Mouse (Mus musculus): ENCODE measurements around the gene Nasp. TPM values are rescaled to one million over a fixed set of nuclear protein-coding genes. Genes with fewer than 3 reads are reported as not detected.
"Not testable (repeated sequence)": the region's sequence is repeated elsewhere in the genome, so short reads cannot be mapped to it uniquely, and the experiment has no call there.

Gene Nasp
- total and polyA plus RNA-seq, 2 experiments from 2014 or later: 29.9 to 32.2 TPM

GRCm38 (mm10) chr4:116668145-116668544 is 40.4 kb upstream of the Nasp start:
- no peak overlapping the region for H3K4me2 ChIP-seq (ENCODE audit: low read depth, low read length)
- no peaks in the 10 kb centered on the region for H3K9me3 ChIP-seq (replicated peaks; ENCODE audit: control insufficient read depth, low read length)
- no peak overlapping the region for H3K9ac ChIP-seq (replicated peaks; ENCODE audit: low read depth, low read length)
- no peak overlapping the region for H3K4me3 ChIP-seq (ENCODE audit: low read depth, low read length)
- 0 out of 2 replicates have a peak overlapping the region, but pooled peaks have one; percentile 25 for H3K27ac ChIP-seq (ENCODE audit: low read depth)
- no peak for TF ChIP-seq CTCF (IDR thresholded peaks at IDR 0.05; ENCODE audit: low read depth)
- TF ChIP-seq EP300 (IDR thresholded peaks at IDR 0.05; ENCODE audit: low read depth): no peak
- DNase-seq (ENCODE audit: low spot score): no peak
- no peaks in the 10 kb centered on the region for H3K4me1 ChIP-seq (ENCODE audit: control insufficient read depth, insufficient read depth)
- no peak for ATAC-seq (ENCODE audit: insufficient read depth, low read depth)
- H3K36me3 ChIP-seq (replicated peaks; ENCODE audit: control insufficient read depth, insufficient read depth, low read length): no peaks in the 10 kb centered on the region
- 40% methylated on average over 3 of the region's 3 CpGs for WGBS
- no peaks in the 10 kb centered on the region for H3K27me3 ChIP-seq (ENCODE audit: control insufficient read depth, insufficient read depth, low read length)

DNA sequence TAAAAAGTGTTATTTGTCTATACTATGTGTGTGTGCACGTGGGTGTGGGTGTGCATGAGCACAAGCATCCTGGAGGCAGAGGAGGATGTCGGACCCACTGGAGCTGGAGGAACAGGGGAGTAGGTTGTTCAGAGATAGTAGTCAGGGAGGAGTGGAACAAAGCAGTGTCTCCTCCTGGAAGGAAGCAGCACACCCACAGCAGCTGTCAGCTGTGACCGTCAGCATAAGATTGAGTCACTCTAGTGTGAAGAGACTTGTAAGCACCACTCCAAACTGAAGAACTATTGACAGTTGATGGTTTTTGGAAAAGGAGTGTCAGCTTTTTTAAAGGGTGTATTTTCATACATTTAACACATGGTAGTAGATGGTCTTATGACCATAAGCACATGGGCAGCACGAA is 38.9 kb upstream of the Nasp start:
- DNase-seq (ENCODE audit: low spot score) (no peak), ATAC-seq (ENCODE audit: insufficient read depth, low read depth) (no peak)
- WGBS: 46% methylated on average over 4 of the region's 4 CpGs
- Histone ChIP-seq H3K27me3 (ENCODE audit: control insufficient read depth, insufficient read depth, low read length) (no peaks in the 10 kb centered on the region), H3K9ac (replicated peaks; ENCODE audit: low read depth, low read length) (no peak overlapping the region), H3K9me3 (replicated peaks; ENCODE audit: control insufficient read depth, low read length) (no peaks in the 10 kb centered on the region; the same call in 1 of the 2 replicates), H3K27ac (ENCODE audit: low read depth) (no peak overlapping the region), H3K4me2 (ENCODE audit: low read depth, low read length) (no peak overlapping the region), H3K4me1 (ENCODE audit: control insufficient read depth, insufficient read depth) (no peaks in the 10 kb centered on the region), H3K36me3 (replicated peaks; ENCODE audit: control insufficient read depth, insufficient read depth, low read length) (no peaks in the 10 kb centered on the region), H3K4me3 (ENCODE audit: low read depth, low read length) (no peak overlapping the region)
- TF ChIP-seq CTCF (IDR thresholded peaks at IDR 0.05; ENCODE audit: low read depth) (no peak), EP300 (IDR thresholded peaks at IDR 0.05; ENCODE audit: low read depth) (no peak)

DNA sequence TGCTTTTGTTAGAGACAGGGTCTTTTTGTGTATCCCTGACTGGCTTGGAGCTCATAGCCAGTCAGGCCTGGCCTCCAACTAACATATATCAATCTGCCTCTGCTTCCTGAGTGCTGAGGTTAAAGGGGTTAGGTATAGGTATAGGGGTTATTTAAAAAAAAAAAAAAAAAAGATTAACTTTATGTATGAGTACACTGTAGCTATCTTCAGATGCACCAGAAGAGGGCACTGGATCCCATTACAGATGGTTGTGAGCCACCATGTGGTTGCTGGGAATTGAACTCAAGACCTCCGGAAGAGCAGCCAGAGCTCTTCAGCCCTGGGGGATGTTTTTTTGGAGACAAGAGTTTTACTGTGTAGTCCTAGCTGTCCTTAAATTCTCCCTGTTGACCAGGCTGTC is 34.3 kb upstream of the Nasp start:
- DNase-seq (ENCODE audit: low spot score): no peak
- Histone ChIP-seq H3K9me3 (replicated peaks; ENCODE audit: control insufficient read depth, low read length) (no peaks in the 10 kb centered on the region; the same call in 1 of the 2 replicates), H3K4me1 (ENCODE audit: control insufficient read depth, insufficient read depth) (no peaks in the 10 kb centered on the region), H3K36me3 (replicated peaks; ENCODE audit: control insufficient read depth, insufficient read depth, low read length) (no peaks in the 10 kb centered on the region), H3K9ac (replicated peaks; ENCODE audit: low read depth, low read length) (no peak overlapping the region), H3K27me3 (ENCODE audit: control insufficient read depth, insufficient read depth, low read length) (no peaks in the 10 kb centered on the region), H3K27ac (ENCODE audit: low read depth) (no peak overlapping the region), H3K4me3 (ENCODE audit: low read depth, low read length) (no peak overlapping the region), H3K4me2 (ENCODE audit: low read depth, low read length) (no peak overlapping the region)
- no peak for ATAC-seq (ENCODE audit: insufficient read depth, low read depth)
- TF ChIP-seq CTCF (IDR thresholded peaks at IDR 0.05; ENCODE audit: low read depth) (no peak), EP300 (IDR thresholded peaks at IDR 0.05; ENCODE audit: low read depth) (no peak)
- 86% methylated on average over 1 of the region's 1 CpGs for WGBS

DNA sequence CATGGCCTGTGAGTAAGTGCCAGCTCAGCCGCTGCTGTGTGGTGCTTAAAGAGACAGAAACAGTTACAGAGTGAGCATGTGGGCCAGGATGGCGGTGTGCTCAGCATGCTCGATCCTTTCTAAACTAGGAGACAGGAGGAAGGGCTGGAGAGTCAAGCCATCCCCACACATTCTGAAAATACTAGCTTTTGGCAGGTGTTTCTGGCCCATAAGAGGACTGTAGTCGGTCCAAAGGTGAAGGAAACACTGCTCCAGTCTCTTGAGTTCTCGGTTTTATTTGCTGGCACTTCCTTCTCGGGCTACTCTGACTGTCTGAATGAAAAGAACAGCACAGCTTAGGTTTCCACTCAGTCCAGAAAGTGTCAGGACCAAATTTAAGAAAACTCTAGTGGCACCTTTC is 33.1 kb upstream of the Nasp start:
- H3K36me3 ChIP-seq (replicated peaks; ENCODE audit: control insufficient read depth, insufficient read depth, low read length): no peaks in the 10 kb centered on the region
- no peak for ATAC-seq (ENCODE audit: insufficient read depth, low read depth)
- no peaks in the 10 kb centered on the region; the same call in 1 of the 2 replicates for H3K9me3 ChIP-seq (replicated peaks; ENCODE audit: control insufficient read depth, low read length)
- H3K27ac ChIP-seq (ENCODE audit: low read depth): no peak overlapping the region
- H3K27me3 ChIP-seq (ENCODE audit: control insufficient read depth, insufficient read depth, low read length): no peaks in the 10 kb centered on the region
- DNase-seq (ENCODE audit: low spot score): no peak
- TF ChIP-seq EP300 (IDR thresholded peaks at IDR 0.05; ENCODE audit: low read depth) (no peak), CTCF (IDR thresholded peaks at IDR 0.05; ENCODE audit: low read depth) (no peak)
- WGBS: 73% methylated on average over 6 of the region's 6 CpGs
- no peaks in the 10 kb centered on the region for H3K4me1 ChIP-seq (ENCODE audit: control insufficient read depth, insufficient read depth)
- H3K9ac ChIP-seq (replicated peaks; ENCODE audit: low read depth, low read length): no peak overlapping the region
- no peak overlapping the region for H3K4me3 ChIP-seq (ENCODE audit: low read depth, low read length)
- no peak overlapping the region for H3K4me2 ChIP-seq (ENCODE audit: low read depth, low read length)

- not testable (repeated sequence) for H3K4me3 ChIP-seq (ENCODE audit: low read depth, low read length); ATAC-seq (ENCODE audit: insufficient read depth, low read depth); H3K4me2 ChIP-seq (ENCODE audit: low read depth, low read length); H3K27ac ChIP-seq (ENCODE audit: low read depth); H3K9me3 ChIP-seq (replicated peaks; ENCODE audit: control insufficient read depth, low read length); H3K27me3 ChIP-seq (ENCODE audit: control insufficient read depth, insufficient read depth, low read length); H3K36me3 ChIP-seq (replicated peaks; ENCODE audit: control insufficient read depth, insufficient read depth, low read length); H3K9ac ChIP-seq (replicated peaks; ENCODE audit: low read depth, low read length); H3K4me1 ChIP-seq (ENCODE audit: control insufficient read depth, insufficient read depth); DNase-seq (ENCODE audit: low spot score)
- WGBS: 80% methylated on average over 6 of the region's 6 CpGs
These were observed 32.2 kb upstream of the Nasp start for GRCm38 (mm10) chr4:116659916-116660315.

DNA sequence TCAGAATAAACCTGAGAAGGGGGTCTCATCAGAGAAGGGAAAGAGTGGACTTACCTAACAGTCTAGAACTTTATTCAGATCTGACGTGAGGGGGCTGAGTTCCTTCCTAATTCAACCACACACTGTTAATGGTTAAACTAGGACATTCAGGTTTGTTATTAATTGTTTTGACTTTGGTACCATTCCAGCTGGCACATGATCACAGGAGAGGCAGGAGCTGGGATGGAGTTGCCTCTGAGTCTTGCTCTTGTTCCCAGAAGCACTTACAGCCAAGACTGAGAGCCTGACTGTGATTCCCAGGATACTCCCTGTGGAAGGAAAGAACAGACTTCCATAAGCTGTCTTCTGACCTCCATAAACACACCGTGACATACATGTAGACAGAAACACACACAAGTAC is 31.7 kb upstream of the Nasp start:
- Histone ChIP-seq H3K27ac (ENCODE audit: low read depth) (no peak overlapping the region), H3K9me3 (replicated peaks; ENCODE audit: control insufficient read depth, low read length) (no peaks in the 10 kb centered on the region; the same call in 1 of the 2 replicates), H3K27me3 (ENCODE audit: control insufficient read depth, insufficient read depth, low read length) (no peaks in the 10 kb centered on the region), H3K4me1 (ENCODE audit: control insufficient read depth, insufficient read depth) (no peaks in the 10 kb centered on the region), H3K4me3 (ENCODE audit: low read depth, low read length) (no peak overlapping the region), H3K9ac (replicated peaks; ENCODE audit: low read depth, low read length) (no peak overlapping the region), H3K4me2 (ENCODE audit: low read depth, low read length) (no peak overlapping the region), H3K36me3 (replicated peaks; ENCODE audit: control insufficient read depth, insufficient read depth, low read length) (no peaks in the 10 kb centered on the region)
- no peak for TF ChIP-seq CTCF (IDR thresholded peaks at IDR 0.05; ENCODE audit: low read depth)
- no peak for TF ChIP-seq EP300 (IDR thresholded peaks at IDR 0.05; ENCODE audit: low read depth)
- no peak for DNase-seq (ENCODE audit: low spot score)
- 56% methylated on average over 2 of the region's 2 CpGs for WGBS
- ATAC-seq (ENCODE audit: insufficient read depth, low read depth): no peak
